Mouse (Mus musculus): ENCODE measurements around the gene Patl1. TPM values are rescaled to one million over a fixed set of nuclear protein-coding genes. Genes with fewer than 3 reads are reported as not detected.
"Not testable (repeated sequence)": the region's sequence is repeated elsewhere in the genome, so short reads cannot be mapped to it uniquely, and the experiment has no call there.

Patl1 gene
- polyA plus RNA-seq, 1 experiment from 2014 or later = 14.8 TPM

DNA sequence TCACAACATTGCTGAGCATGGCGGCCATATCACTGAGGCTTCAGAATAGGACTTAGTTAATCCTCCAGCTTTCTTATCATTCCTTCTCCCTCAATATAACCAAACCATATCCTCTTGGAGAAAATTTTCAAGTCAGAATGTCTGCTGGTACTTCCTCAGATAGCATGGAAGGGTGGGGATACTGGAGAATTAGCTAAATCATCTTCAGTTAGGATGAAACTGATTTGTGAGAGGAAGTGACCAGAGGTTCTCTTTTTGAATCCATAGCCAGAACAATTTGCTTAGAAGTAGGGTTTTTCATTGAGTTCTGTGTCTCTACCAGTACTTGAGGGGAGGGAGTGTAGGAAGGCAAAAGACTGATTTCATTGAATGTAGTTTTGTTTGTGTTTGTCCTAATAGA, 9.9 kb downstream of the Patl1 start:
- Histone ChIP-seq H3K9ac (ENCODE audit: low read depth, low read length) (no peak overlapping the region), H3K27me3 (replicated peaks; ENCODE audit: control insufficient read depth, insufficient read depth, low read length) (no peaks in the 10 kb centered on the region), H3K4me1 (ENCODE audit: control insufficient read depth, insufficient read depth, low read depth, low read length) (no peaks in the 10 kb centered on the region), H3K9me3 (ENCODE audit: control insufficient read depth, low read length) (no peaks in the 10 kb centered on the region), H3K27ac (ENCODE audit: low read depth, low read length) (no peak overlapping the region), H3K4me3 (ENCODE audit: low read length) (no peak overlapping the region), H3K4me2 (ENCODE audit: low read length) (no peak overlapping the region), H3K36me3 (ENCODE audit: control insufficient read depth, insufficient read depth, low read length) (peaks cover 30% of the 10 kb centered on the region)
- 97% methylated on average over 1 of the region's 1 CpGs for WGBS
- no peak for ATAC-seq

DNA sequence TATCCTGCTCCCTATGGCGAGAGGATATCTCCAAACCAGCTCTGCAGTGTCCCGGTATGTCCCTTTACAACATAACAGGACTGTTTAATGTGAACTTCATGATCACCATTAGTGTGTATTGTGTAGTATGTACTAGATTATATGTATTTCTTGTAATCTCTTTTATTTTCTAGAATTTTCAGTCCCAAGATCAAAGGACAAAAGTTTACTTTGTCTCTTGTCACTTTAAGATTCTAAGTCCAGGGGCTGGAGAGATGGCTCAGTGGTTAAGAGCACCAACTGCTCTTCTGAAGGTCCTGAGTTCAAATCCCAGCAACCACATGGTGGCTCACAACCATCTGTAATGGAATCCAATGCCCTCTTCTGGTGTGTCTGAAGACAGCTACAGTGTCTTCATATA, 10.3 kb downstream of the Patl1 start:
- H3K4me2 ChIP-seq (ENCODE audit: low read length); H3K9me3 ChIP-seq (ENCODE audit: control insufficient read depth, low read length); H3K27me3 ChIP-seq (replicated peaks; ENCODE audit: control insufficient read depth, insufficient read depth, low read length); H3K4me3 ChIP-seq (ENCODE audit: low read length); H3K9ac ChIP-seq (ENCODE audit: low read depth, low read length); H3K27ac ChIP-seq (ENCODE audit: low read depth, low read length); H3K4me1 ChIP-seq (ENCODE audit: control insufficient read depth, insufficient read depth, low read depth, low read length); ATAC-seq: not testable (repeated sequence)
- H3K36me3 ChIP-seq (ENCODE audit: control insufficient read depth, insufficient read depth, low read length) = peaks cover 31% of the 10 kb centered on the region
- 97% methylated on average over 2 of the region's 2 CpGs for WGBS

DNA sequence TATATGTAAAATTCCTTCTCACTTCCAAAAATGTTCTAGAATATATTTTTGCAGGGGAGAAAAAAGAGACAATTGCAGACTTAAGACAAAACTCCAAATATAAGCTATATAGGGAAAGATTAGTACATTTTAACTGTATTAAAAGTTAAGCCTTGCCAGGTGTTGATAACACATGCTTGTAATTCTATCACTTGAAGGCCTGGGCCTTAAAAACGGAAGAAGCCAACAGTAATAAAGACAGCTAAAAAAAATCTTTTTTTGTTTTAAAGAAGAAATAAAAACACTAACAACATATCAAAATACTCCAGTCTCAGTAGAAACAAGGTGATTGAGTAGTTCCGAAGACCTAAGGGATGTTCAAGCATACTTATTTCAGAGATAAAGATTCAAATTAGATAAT, 14.2 kb downstream of the Patl1 start:
- H3K27ac ChIP-seq (ENCODE audit: low read depth, low read length) = no peak overlapping the region
- peaks cover 31% of the 10 kb centered on the region for H3K36me3 ChIP-seq (ENCODE audit: control insufficient read depth, insufficient read depth, low read length)
- H3K9me3 ChIP-seq (ENCODE audit: control insufficient read depth, low read length) = no peaks in the 10 kb centered on the region
- H3K4me3 ChIP-seq (ENCODE audit: low read length) = no peak overlapping the region
- WGBS = 92% methylated on average over 2 of the region's 2 CpGs
- no peak overlapping the region for H3K4me2 ChIP-seq (ENCODE audit: low read length)
- no peak for ATAC-seq
- no peaks in the 10 kb centered on the region for H3K27me3 ChIP-seq (replicated peaks; ENCODE audit: control insufficient read depth, insufficient read depth, low read length)
- no peak overlapping the region for H3K9ac ChIP-seq (ENCODE audit: low read depth, low read length)
- no peaks in the 10 kb centered on the region for H3K4me1 ChIP-seq (ENCODE audit: control insufficient read depth, insufficient read depth, low read depth, low read length)

DNA sequence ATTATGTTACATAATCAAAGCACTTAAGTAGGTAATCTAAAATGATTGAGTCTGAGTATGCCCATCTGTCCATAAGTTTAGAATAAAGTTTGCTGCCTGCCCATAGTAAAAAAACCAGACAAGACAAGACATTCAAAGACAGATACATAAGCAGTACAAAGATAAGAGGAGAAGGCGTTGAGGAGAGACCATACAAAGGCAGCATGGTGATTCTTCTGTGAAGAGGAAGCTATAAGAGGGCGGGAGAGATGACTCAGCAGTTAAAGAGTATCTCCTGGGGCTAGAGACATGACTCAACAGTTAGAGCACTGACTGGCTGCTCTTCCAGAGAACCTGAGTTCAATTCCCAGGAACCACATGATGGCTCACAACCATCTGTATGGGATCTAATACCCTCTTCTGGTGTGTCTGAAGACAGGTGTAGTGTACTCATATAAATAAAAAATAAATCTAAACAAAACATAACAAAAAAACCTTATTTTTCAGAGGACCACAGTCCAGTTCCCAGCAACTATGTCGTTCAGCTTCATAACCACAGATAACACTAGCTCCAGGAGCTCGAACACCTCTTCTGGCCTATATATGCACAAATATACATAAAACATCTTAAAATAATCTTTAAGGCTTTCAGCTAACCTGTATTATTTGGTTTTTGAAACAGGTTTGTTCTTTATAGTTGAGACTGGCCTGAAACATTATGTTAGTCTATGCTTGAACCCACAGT, 16.0 kb downstream of the Patl1 start:
- H3K4me3 ChIP-seq (ENCODE audit: low read length) = no peak overlapping the region
- 93% methylated on average over 4 of the region's 4 CpGs for WGBS
- no peaks in the 10 kb centered on the region for H3K9me3 ChIP-seq (ENCODE audit: control insufficient read depth, low read length)

DNA sequence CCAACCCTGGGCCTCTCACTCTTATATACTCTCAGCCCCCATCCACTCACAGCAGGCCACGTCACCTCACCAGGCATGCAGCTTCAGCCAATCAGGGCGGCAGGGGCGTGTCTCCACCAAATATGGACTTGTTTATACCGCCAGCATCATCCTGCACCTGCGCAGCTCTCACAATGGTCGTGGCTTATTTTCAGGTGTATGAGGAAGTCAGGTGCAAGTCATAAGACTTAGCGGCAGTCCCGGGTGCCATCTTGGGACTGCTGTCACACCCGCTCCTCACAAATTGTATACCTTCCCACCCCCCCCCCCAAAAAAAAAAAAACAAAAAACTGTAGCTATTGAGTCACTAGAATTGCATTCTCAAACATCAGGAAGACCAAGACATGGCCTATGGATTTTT, 34.3 kb downstream of the Patl1 start:
- not testable (repeated sequence) for H3K9ac ChIP-seq (ENCODE audit: low read depth, low read length); ATAC-seq; H3K9me3 ChIP-seq (ENCODE audit: control insufficient read depth, low read length); H3K4me2 ChIP-seq (ENCODE audit: low read length); H3K27ac ChIP-seq (ENCODE audit: low read depth, low read length); H3K27me3 ChIP-seq (replicated peaks; ENCODE audit: control insufficient read depth, insufficient read depth, low read length); H3K4me1 ChIP-seq (ENCODE audit: control insufficient read depth, insufficient read depth, low read depth, low read length); H3K4me3 ChIP-seq (ENCODE audit: low read length)
- 97% methylated on average over 9 of the region's 9 CpGs for WGBS
- H3K36me3 ChIP-seq (ENCODE audit: control insufficient read depth, insufficient read depth, low read length) = peaks cover 30% of the 10 kb centered on the region

More for the DNA sequence above, 16.0 kb downstream of the Patl1 start:
- no peaks in the 10 kb centered on the region for H3K4me1 ChIP-seq (ENCODE audit: control insufficient read depth, insufficient read depth, low read depth, low read length)
- no peaks in the 10 kb centered on the region for H3K27me3 ChIP-seq (replicated peaks; ENCODE audit: control insufficient read depth, insufficient read depth, low read length)
- H3K36me3 ChIP-seq (ENCODE audit: control insufficient read depth, insufficient read depth, low read length) = peaks cover 38% of the 10 kb centered on the region
- no peak for ATAC-seq
- H3K4me2 ChIP-seq (ENCODE audit: low read length) = no peak overlapping the region
- H3K9ac ChIP-seq (ENCODE audit: low read depth, low read length) = no peak overlapping the region
- H3K27ac ChIP-seq (ENCODE audit: low read depth, low read length) = no peak overlapping the region

DNA sequence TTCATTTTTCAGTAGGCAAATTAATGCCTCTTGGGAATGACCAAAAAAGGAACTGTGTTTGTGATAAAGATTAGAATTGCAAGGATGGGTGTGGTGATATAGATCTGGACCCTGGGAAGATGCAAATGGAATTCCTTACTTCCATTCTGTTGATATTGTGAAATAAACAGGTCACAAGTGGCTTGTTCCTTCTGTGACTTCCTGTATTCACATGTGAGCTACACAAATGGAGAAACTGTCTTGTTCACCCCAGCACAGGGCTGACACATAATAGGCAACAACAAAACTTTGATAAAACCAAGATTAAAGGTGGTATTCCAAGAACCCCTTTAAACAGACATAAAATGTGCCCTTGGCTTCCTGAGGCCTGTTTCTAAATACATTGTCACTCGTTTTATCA, 37.7 kb downstream of the Patl1 start:
- ATAC-seq = no peak
- H3K36me3 ChIP-seq (ENCODE audit: control insufficient read depth, insufficient read depth, low read length) = peaks cover 8% of the 10 kb centered on the region
- H3K4me3 ChIP-seq (ENCODE audit: low read length) = no peak overlapping the region
- H3K27ac ChIP-seq (ENCODE audit: low read depth, low read length) = no peak overlapping the region
- H3K9me3 ChIP-seq (ENCODE audit: control insufficient read depth, low read length) = no peaks in the 10 kb centered on the region
- H3K9ac ChIP-seq (ENCODE audit: low read depth, low read length) = no peak overlapping the region
- H3K27me3 ChIP-seq (replicated peaks; ENCODE audit: control insufficient read depth, insufficient read depth, low read length) = no peaks in the 10 kb centered on the region
- no peak overlapping the region for H3K4me2 ChIP-seq (ENCODE audit: low read length)
- no peaks in the 10 kb centered on the region for H3K4me1 ChIP-seq (ENCODE audit: control insufficient read depth, insufficient read depth, low read depth, low read length)
- WGBS = 65% methylated on average over 1 of the region's 1 CpGs

DNA sequence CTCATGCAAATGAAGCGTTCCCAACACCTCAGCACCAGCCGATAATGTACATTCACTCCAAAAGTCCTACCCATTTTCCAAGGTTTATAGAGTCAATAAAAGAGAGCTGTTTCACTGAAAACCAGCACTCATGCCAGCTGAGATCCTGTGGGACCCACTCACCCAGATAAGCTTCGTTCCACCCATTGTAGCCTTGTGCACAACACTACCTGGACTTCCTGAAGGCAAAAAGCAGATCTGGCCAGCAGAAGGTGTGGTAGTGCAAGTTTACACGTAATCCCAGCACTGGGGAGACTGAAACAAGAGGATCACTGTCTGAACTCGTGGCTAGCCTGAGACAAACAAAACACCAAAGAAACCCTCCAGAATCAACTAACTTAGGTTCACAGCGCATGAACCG, 38.5 kb downstream of the Patl1 start:
- Histone ChIP-seq H3K36me3 (ENCODE audit: control insufficient read depth, insufficient read depth, low read length) (peaks cover under 1% of the 10 kb centered on the region; the same call in 1 of the 2 replicates), H3K9ac (ENCODE audit: low read depth, low read length) (no peak overlapping the region), H3K4me3 (ENCODE audit: low read length) (no peak overlapping the region), H3K27ac (ENCODE audit: low read depth, low read length) (no peak overlapping the region), H3K4me2 (ENCODE audit: low read length) (no peak overlapping the region), H3K4me1 (ENCODE audit: control insufficient read depth, insufficient read depth, low read depth, low read length) (no peaks in the 10 kb centered on the region), H3K27me3 (replicated peaks; ENCODE audit: control insufficient read depth, insufficient read depth, low read length) (no peaks in the 10 kb centered on the region), H3K9me3 (ENCODE audit: control insufficient read depth, low read length) (no peaks in the 10 kb centered on the region)
- WGBS = 84% methylated on average over 7 of the region's 7 CpGs
- no peak for ATAC-seq

DNA sequence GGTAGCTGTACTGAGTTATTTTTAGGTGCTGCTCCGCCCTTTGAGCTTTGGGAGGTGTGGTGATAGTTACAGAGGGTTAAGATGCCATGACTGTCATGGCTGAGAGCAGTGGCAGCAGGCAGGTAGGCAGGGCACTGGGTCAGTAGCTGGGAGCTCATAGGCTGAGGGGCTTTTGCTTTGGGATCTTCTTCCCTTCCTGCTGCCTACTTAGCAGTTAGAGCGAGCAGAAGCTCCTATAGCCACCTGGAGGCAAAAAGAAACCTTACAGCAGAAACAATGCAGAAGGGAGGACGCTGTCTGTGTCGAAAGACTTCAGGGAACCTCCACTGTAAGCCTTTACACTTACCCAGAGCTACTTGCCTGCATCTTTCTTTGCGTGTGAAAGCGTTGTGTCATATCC, 42.0 kb downstream of the Patl1 start:
- no peaks in the 10 kb centered on the region for H3K9me3 ChIP-seq (ENCODE audit: control insufficient read depth, low read length)
- ATAC-seq = no peak
- H3K27me3 ChIP-seq (replicated peaks; ENCODE audit: control insufficient read depth, insufficient read depth, low read length) = no peaks in the 10 kb centered on the region
- no peaks in the 10 kb centered on the region for H3K36me3 ChIP-seq (ENCODE audit: control insufficient read depth, insufficient read depth, low read length)
- no peak overlapping the region for H3K4me2 ChIP-seq (ENCODE audit: low read length)
- no peaks in the 10 kb centered on the region for H3K4me1 ChIP-seq (ENCODE audit: control insufficient read depth, insufficient read depth, low read depth, low read length)
- no peak overlapping the region for H3K27ac ChIP-seq (ENCODE audit: low read depth, low read length)
- WGBS = 54% methylated on average over 6 of the region's 6 CpGs
- no peak overlapping the region for H3K4me3 ChIP-seq (ENCODE audit: low read length)
- H3K9ac ChIP-seq (ENCODE audit: low read depth, low read length) = no peak overlapping the region

DNA sequence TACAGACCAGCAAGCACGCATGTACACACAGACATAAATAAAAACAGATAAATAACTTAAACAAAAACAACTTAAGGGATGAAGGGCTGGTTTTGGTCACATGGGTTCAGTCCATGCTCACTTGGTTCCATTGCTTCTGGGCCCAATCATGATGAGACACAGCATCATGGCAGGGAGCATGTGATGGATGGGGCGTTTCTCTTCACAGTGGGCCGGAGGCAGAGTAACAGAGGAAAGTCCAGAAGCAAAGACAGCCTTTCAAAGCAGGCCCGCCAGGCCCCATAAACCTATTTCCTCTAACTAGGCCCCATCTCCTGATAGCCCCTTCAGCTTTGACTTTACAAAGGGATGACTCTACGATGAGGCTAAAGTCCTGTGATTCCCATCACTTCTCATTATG, 44.4 kb downstream of the Patl1 start:
- no peak overlapping the region for H3K27ac ChIP-seq (ENCODE audit: low read depth, low read length)
- no peak overlapping the region for H3K9ac ChIP-seq (ENCODE audit: low read depth, low read length)
- H3K4me3 ChIP-seq (ENCODE audit: low read length) = no peak overlapping the region
- no peak for ATAC-seq
- no peak overlapping the region for H3K4me2 ChIP-seq (ENCODE audit: low read length)
- H3K9me3 ChIP-seq (ENCODE audit: control insufficient read depth, low read length) = no peaks in the 10 kb centered on the region
- no peaks in the 10 kb centered on the region for H3K4me1 ChIP-seq (ENCODE audit: control insufficient read depth, insufficient read depth, low read depth, low read length)
- 86% methylated on average over 5 of the region's 5 CpGs for WGBS
- H3K36me3 ChIP-seq (ENCODE audit: control insufficient read depth, insufficient read depth, low read length) = no peaks in the 10 kb centered on the region
- no peaks in the 10 kb centered on the region for H3K27me3 ChIP-seq (replicated peaks; ENCODE audit: control insufficient read depth, insufficient read depth, low read length)

DNA sequence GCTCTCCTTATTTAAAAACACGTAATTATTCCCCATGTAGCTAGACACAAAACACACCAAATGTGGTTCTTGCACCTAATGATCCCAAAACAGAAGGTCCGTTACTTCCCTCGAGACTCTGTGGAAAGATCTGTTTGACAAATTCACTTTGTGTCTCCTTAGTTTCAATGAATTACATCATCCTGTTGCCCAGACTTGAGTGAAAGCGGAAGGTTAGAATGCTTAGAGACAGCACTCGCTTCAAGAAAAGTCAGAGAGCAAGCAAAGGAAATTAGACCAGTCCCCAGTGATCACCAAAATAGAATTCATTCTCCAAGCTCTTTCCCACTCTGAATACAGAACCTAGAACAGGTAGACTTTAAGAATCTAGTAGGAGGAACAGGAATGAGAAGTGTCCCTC, 45.2 kb downstream of the Patl1 start:
- no peak overlapping the region for H3K4me2 ChIP-seq (ENCODE audit: low read length)
- no peaks in the 10 kb centered on the region for H3K4me1 ChIP-seq (ENCODE audit: control insufficient read depth, insufficient read depth, low read depth, low read length)
- ATAC-seq = no peak
- no peaks in the 10 kb centered on the region for H3K36me3 ChIP-seq (ENCODE audit: control insufficient read depth, insufficient read depth, low read length)
- no peaks in the 10 kb centered on the region for H3K27me3 ChIP-seq (replicated peaks; ENCODE audit: control insufficient read depth, insufficient read depth, low read length)
- 93% methylated on average over 5 of the region's 5 CpGs for WGBS
- H3K9me3 ChIP-seq (ENCODE audit: control insufficient read depth, low read length) = no peaks in the 10 kb centered on the region
- no peak overlapping the region for H3K9ac ChIP-seq (ENCODE audit: low read depth, low read length)
- H3K4me3 ChIP-seq (ENCODE audit: low read length) = no peak overlapping the region
- no peak overlapping the region for H3K27ac ChIP-seq (ENCODE audit: low read depth, low read length)

Measured in hindbrain, embryonic 16.5 days (tissue).